Mouse (Mus musculus) embryo, embryonic 10 days (tissue): ENCODE data around the gene Scp2.
"Not testable (repeated sequence)": the region's sequence is repeated elsewhere in the genome, so short reads cannot be mapped to it uniquely, and the experiment has no call there.

ENCODE experiments used
- DNase-seq: peaks from one replicate; pipeline ENCODE4 v3.0.0-alpha.2; 2015; ENCODE audit warnings: low spot score

The Scp2 gene

DNA sequence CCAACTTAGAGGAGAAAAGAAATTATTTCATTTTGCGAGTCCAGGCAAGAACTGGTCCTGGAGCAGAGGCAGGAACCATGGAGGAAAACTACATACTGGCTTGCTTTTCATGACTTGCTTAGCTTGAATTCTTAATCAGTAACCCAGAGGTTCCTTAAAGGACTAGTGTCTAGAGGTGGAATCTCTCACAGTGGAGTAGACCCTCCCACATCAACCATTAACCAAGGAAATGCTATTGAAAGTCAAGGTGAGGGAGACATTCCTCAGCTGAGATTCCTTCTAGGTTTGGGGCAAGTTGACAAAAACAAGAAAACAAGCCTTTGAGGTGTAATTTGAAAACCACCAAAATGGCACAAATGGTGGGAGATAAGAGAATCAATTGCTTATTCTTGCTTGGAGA, at the start of gene Scp2:
TSS of gene Scp2 (minus strand) at position 119 of the 400 bp plus-strand sequence.
- no peak for DNase-seq

DNA sequence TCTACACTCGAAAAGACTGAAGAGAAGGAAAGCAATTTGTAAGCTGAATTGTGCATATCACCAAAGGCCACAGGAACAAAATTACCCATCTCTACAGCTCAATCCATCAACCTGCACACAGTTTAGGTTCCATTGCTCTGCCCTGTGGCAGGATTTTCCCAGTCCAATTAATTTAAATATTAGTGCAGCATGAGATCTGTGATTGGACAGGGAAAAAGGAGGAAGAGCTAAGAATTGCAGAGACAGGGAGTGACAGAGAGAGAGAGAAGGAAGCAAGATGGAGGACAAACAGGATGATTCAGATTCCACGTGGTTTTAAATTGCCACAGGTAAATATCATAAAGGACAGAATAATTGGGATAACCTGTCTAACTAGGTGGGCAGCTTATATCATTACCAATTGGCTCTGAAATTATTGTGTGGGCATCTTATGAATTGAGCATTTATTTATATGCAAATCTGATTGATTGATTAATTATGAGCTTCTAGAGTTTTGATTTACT, 48.1 kb upstream of the Scp2 start:
- no peak for DNase-seq

GRCm38 (mm10) chr4:108182278-108182677, 37.5 kb upstream of the Scp2 start:
- DNase-seq: no peak

GRCm38 (mm10) chr4:108168056-108168455, 23.3 kb upstream of the Scp2 start:
- no peak for DNase-seq

DNA sequence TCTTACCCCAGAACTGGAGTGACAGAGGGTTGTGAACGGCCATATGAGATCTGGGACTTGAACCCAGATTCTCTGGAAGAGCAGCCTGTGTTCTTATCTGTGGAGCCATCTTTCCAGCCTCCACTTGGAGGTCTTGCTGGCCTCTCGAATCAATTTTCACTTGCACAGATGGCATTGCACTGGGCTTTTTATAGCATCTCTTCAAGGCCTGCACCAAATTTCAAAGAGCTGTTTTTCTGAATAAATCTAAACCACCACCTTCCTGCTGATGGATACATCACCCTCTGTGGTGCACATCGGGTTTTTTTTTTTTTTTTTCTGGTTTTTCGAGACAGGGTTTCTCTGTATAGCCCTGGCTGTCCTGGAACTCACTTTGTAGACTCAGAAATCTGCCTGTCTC, 22.1 kb upstream of the Scp2 start:
- no peak for DNase-seq

DNA sequence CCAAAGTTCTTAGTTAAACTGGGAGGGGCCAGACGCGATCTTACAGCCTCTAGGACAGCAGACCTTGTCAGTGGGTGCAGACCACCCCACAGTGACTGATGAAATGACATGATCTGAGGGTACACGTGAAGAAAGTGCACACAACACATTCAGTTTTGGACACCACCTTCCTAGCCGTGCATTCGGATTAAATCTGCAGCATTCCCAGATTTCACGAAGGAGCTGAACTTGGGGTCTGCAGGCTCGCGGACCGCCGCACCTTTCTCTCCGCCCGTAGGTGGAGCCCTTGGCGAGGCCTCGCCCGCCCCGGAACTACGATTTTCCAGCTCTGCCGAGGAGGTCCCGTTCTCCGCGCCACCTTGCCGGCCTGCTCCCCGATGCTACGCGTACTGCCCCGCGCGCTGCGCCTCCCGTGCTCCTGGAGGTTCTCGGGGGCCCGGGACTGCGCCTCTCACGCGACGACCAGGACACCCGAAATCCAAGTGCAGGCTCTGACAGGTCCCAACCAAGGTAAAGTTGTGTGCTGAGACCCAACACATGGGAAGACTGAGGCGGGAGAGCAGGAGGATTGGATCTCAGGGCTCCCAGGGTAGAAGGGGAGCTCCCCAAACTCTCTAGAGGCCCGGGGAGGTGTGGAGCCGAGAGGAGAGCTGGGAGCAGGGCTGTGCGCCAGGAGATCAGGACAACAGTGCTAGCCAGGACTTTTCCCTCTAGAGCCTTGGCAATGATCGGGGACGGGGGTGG, 20.5 kb upstream of the Scp2 start, which contains the start of gene Echdc2:
TSS of gene Echdc2 (plus strand) at position 286 of the 744 bp plus-strand sequence.
- peak; percentile 80 for DNase-seq

GRCm38 (mm10) chr4:108163291-108163690, 18.5 kb upstream of the Scp2 start:
- DNase-seq: no peak

DNA sequence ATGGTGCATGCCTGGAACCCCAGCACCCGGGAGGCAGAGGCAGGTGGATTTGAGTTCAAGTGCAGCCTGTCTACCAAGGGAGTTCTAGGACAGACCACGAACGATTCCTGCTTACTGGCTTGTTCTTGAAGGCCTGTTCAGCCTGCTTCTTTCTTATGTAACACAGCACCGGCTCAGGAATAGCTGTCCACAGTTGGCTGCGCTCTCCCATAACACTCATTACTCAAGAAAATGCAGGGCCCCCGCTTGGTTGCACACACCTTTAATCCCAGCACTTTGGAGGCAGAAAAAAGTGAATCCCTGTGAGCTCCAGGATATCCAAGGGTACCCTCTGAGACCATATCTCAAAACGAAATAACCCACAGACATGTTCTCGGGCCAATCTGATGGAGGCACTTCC, 17.1 kb upstream of the Scp2 start:
- no peak for DNase-seq

GRCm38 (mm10) chr4:108155141-108155540, 10.3 kb upstream of the Scp2 start:
- not testable (repeated sequence) for DNase-seq

GRCm38 (mm10) chr4:108145554-108145953, 756 bp upstream of the Scp2 start:
- DNase-seq: not testable (repeated sequence)

DNA sequence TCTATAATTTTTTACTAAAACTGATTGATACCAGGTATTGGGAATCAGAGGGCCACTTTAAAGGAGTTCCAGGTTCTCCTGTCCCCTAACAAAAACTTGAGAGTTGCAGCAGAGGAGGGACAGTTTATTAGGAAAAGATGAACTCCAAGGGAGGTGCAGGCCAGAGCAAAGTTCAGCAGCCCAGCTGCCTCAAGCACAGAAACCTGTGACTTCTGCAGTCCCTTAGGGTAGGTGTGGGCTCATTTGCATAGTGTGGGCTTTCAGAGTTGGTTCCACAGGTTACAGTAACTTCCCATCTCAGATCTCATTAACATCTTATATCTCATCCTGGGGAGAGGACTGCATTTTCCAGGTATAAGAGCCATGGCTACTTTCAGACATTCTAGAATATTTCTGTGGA, 1.0 kb downstream of the Scp2 start:
- no peak for DNase-seq

GRCm38 (mm10) chr4:108143178-108143577, 1.6 kb downstream of the Scp2 start:
- not testable (repeated sequence) for DNase-seq

DNA sequence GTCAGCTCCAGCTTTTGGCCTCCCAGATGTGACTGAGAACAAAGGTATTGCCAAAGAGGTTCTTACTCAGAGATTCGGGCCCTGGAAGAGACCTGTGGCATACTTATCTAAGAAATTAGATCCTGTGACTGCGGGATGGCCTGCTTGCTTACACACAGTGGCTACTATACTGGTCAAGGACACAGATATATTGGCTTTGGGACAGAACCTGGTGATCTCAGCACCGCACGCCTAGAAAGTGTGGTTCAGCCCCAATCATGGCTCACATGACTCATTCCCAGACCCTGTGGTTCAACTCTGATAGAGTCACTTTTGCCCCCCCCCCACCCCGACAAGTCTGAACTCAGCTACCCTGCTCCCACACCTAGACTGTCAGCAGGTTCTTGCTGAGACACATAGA, 7.9 kb downstream of the Scp2 start:
- no peak for DNase-seq

DNA sequence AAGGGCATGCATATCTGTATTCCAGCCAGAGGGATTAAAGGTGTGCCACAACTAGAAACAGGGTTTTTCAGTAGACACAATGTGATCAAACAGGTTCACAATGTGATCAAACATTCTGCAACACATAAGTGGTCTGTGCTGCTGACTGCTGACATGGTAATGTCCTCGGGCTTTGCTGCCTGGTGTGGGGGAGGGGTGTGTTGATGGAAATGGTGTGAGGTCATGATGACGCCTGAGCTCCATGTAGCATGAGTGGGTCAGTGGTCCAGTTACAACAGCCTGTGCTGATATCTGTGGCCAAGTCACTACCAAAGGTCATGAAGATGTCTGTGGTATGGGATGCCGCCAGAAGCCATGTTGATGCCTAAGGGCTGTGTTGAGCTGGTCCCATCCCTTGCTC, 14.3 kb downstream of the Scp2 start:
- no peak for DNase-seq

DNA sequence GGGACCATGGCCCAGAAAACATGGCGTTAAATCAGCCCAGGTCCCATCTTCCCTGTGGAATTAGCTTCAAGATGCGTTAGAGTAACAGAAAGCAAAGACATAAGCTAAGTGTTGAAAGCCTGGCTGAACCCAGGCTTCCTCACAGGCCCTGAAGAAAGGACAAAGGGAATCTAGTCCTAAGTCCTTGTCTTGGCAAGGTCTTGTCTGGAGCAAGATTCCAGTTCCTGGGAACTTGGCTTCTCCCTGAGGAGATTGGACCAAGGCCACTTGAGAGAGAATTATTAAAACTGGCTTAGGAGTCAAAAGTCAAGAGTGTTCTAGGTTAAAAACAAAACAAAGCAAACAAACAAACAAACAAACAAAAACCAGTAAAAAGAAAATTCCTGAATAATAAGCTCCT, 16.5 kb downstream of the Scp2 start:
- no peak for DNase-seq

DNA sequence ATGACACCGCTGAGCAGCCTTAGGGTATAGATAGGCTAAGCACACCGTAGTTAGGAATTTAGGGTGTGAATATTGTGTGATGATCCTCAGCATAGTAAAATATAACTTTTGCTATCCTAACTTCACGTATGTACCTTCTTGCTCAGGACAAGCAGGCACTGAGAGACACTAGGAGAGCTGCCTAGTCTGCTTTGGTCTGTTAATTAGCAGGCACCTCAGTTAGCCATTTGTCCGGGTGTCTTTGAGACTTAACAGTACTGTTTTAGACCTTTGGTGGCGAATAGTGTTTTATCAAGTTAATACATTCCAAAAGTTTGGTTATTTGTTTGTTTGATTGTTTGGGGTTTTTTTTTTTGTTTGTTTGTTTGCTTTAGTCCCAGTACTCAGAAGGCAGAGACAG, 17.3 kb downstream of the Scp2 start:
- DNase-seq: no peak

- DNase-seq: no peak
Observed at GRCm38 (mm10) chr4:108126260-108126659, 18.5 kb downstream of the Scp2 start.

DNA sequence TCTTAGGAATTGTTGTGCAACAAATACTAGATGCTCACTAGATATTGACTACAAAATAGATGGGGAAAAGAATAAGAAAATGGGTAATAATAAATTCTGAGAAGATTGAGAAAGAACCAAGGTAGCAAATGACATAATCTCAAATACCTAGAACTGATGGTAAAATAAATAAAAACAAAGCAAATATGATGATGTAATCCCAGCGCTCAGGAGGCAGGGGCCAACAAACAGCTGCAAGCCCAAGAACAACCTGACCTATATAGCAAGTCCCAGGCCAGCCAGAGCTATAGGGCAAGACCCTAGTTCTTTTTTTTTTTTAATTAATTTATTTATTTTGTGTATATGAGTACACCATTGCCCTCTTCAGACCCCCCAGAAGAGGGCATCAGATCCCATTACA, 20.7 kb downstream of the Scp2 start:
- no peak for DNase-seq

DNA sequence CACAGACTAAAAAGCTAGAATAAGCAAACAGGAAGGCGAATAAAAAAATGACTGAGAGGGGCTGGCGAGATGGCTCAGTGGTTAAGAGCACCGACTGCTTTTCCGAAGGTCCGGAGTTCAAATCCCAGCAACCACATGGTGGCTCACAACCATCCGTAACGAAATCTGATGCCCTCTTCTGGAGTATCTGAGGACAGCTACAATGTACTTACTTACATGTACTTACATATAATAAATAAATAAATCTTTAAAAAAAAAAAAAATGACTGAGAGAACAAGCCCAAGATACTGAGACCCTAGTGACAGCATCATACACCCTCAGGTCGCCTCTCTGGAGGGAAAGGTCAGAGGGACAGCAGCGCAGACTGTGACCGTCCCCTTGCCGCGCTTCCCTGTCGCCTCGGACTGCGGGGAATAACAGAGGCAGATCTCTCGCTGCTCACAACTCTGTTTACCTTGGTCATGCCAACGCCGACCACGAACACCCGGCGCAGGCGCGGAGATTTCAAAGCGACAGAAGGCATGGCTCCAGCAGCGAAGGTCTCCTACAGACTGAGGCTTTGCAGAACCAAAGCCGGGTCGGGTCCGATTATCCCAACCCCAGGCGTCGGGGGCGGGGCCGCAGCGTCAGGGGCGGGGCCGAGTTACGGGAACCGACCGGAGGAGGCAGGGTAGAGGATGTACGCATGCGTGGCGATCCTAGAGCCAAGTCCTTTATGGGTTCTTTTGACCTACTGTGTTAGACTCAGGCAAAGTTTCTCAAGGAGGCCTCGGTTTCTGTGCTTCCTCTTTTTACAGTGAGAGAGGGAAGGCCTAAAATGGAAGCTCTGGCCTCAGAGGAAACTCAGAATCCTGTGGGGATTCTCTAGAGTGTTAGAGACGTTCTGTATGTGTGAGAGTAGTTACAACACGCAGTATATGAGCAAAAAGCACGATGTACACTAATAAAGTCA, 26.6 kb downstream of the Scp2 start:
- DNase-seq: peak; percentile 94

GRCm38 (mm10) chr4:108117488-108117887, 27.3 kb downstream of the Scp2 start:
- no peak for DNase-seq

- DNase-seq: no peak
Observed at GRCm38 (mm10) chr4:108116466-108116865, 28.3 kb downstream of the Scp2 start.

- DNase-seq: no peak
Observed at GRCm38 (mm10) chr4:108110706-108111105, 34.1 kb downstream of the Scp2 start.

GRCm38 (mm10) chr4:108109728-108110127, 35.1 kb downstream of the Scp2 start:
- no peak for DNase-seq
